Mouse (Mus musculus): ENCODE data around the gene 1810013L24Rik. TPM values are rescaled to one million over a fixed set of nuclear protein-coding genes. Genes with fewer than 3 reads are reported as not detected.
"Not testable (repeated sequence)": the region's sequence is repeated elsewhere in the genome, so short reads cannot be mapped to it uniquely, and the experiment has no call there.

The 1810013L24Rik gene
- polyA plus RNA-seq, 1 experiment from 2014 or later: 13.7 TPM

DNA sequence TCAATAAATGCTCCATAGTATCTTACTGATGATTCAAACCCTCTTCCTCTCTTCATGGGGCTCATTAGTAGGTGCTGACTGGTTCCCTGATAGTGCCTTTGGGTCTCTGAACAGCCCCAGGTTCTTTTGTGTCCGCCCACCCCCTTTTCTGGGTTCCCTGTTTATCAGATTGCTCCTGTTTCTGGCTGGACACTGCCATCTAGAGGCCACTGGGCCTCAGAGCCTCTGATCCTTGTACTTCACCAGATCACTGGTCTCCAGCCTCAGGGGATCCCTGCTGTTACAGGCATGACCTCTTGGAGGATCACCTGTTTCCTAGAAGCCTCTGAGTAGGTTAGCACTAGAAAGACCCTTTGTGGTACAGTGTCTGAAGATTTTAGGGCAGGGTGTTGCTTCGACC, 39.8 kb downstream of the 1810013L24Rik start:
- Histone ChIP-seq H3K4me1 (ENCODE audit: control insufficient read depth in 2 of 2, insufficient read depth in 2 of 2, low read length in 2 of 2) (peaks cover 0 to 2% of the 10 kb centered on the region in 2 experiments; a peak in 1 of 4 replicates), H3K36me3 (ENCODE audit: control insufficient read depth, insufficient read depth, low read length) (no peaks in the 10 kb centered on the region), H3K9me3 (ENCODE audit: control insufficient read depth, low read length) (no peaks in the 10 kb centered on the region), H3K27me3 (ENCODE audit: control insufficient read depth, insufficient read depth, low read length) (no peaks in the 10 kb centered on the region), H3K4me3 (ENCODE audit: control insufficient read depth in 1 of 2, insufficient read depth in 1 of 2, low read depth in 1 of 2, low read length in 2 of 2) (no peak overlapping the region), H3K4me2 (ENCODE audit: low read length) (no peak overlapping the region), H3K9ac (ENCODE audit: low read length) (no peak overlapping the region), H3K27ac (replicated peaks in 1 of 2; ENCODE audit: control insufficient read depth in 1 of 2, insufficient read depth in 1 of 2, low read depth in 2 of 2, low read length in 2 of 2) (no peak overlapping the region)
- 31% methylated on average over 2 of the region's 2 CpGs for WGBS
- 0 out of 2 replicates have a peak, but pooled peaks have one; percentile 6 for ATAC-seq (ENCODE audit: insufficient number of reproducible peaks, insufficient read depth, low FRiP score, low read depth)

DNA sequence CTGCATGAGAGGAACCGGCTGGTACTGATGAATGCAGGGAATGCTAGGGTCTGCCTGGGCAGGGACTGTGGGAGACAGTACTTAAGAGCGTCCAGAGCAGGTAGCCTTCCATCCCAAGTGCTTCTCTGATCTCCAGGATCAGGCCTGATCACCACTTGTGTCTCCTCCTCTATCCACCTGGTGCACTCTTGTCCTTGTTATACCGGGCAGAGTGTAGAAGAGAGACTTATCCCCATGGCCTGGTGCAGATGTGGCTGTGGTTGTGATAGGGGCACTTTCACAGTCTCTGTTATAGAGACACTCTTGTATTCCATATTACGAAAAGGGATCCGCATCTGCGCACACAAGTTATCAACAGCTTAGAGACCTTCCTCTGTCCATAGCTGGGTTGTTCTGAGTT, 41.5 kb downstream of the 1810013L24Rik start:
- Histone ChIP-seq H3K9me3 (ENCODE audit: control insufficient read depth, low read length) (no peaks in the 10 kb centered on the region), H3K4me3 (ENCODE audit: control insufficient read depth in 1 of 2, insufficient read depth in 1 of 2, low read depth in 1 of 2, low read length in 2 of 2) (no peak overlapping the region), H3K4me2 (ENCODE audit: low read length) (no peak overlapping the region), H3K4me1 (ENCODE audit: control insufficient read depth in 2 of 2, insufficient read depth in 2 of 2, low read length in 2 of 2) (no peaks in the 10 kb centered on the region), H3K36me3 (ENCODE audit: control insufficient read depth, insufficient read depth, low read length) (no peaks in the 10 kb centered on the region), H3K27ac (replicated peaks in 1 of 2; ENCODE audit: control insufficient read depth in 1 of 2, insufficient read depth in 1 of 2, low read depth in 2 of 2, low read length in 2 of 2) (no peak overlapping the region), H3K9ac (ENCODE audit: low read length) (no peak overlapping the region), H3K27me3 (ENCODE audit: control insufficient read depth, insufficient read depth, low read length) (no peaks in the 10 kb centered on the region)
- ATAC-seq (ENCODE audit: insufficient number of reproducible peaks, insufficient read depth, low FRiP score, low read depth): no peak
- WGBS: 80% methylated on average over 6 of the region's 6 CpGs

DNA sequence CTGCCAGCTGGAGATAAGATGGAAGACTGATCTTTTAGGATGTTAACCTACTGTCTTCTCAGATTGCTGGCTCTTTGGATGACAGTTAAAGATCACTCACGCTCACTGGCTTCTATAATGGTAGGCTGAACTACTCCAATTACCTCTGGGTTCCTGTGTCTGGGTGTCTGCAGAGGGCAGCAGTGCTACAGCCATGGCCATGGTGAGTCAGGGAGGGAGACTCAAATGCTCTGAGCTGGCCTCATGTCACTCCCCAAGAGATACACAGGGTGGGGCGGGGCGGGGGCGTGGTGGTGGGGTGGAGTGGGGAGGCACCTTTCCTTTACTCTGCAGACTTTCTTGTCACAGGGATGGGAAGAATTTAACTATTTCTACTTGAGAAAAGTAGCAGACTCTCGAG, 42.1 kb downstream of the 1810013L24Rik start:
- H3K9me3 ChIP-seq (ENCODE audit: control insufficient read depth, low read length): no peaks in the 10 kb centered on the region
- no peak overlapping the region for H3K27ac ChIP-seq (replicated peaks in 1 of 2; ENCODE audit: control insufficient read depth in 1 of 2, insufficient read depth in 1 of 2, low read depth in 2 of 2, low read length in 2 of 2)
- H3K36me3 ChIP-seq (ENCODE audit: control insufficient read depth, insufficient read depth, low read length): no peaks in the 10 kb centered on the region
- H3K27me3 ChIP-seq (ENCODE audit: control insufficient read depth, insufficient read depth, low read length): no peaks in the 10 kb centered on the region
- H3K4me2 ChIP-seq (ENCODE audit: low read length): no peak overlapping the region
- H3K4me3 ChIP-seq (ENCODE audit: control insufficient read depth in 1 of 2, insufficient read depth in 1 of 2, low read depth in 1 of 2, low read length in 2 of 2): no peak overlapping the region
- H3K4me1 ChIP-seq (ENCODE audit: control insufficient read depth in 2 of 2, insufficient read depth in 2 of 2, low read length in 2 of 2): no peaks in the 10 kb centered on the region
- ATAC-seq (ENCODE audit: insufficient number of reproducible peaks, insufficient read depth, low FRiP score, low read depth): no peak
- H3K9ac ChIP-seq (ENCODE audit: low read length): no peak overlapping the region
- WGBS: 41% methylated on average over 5 of the region's 5 CpGs

DNA sequence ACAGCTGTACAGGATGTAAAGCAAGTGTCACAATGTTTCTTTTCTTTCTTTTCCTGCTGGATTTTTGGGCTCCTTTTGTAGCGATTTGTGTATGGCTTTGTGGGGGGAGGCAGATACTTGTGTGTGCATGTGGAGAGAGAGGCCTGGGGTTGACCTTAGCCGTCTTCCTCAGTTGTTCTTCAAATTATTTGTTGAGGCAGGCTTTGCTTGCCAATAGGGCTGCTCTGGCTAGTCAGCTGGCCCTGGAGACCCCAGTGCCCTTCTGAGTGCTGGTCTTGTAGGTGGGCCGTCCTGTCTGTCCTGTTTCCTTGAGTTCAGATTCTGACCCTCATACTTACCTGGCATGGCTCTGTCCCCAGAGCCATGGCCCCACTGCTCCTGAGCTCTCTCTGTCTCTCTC, 42.6 kb downstream of the 1810013L24Rik start:
- Histone ChIP-seq H3K4me1 (ENCODE audit: control insufficient read depth in 2 of 2, insufficient read depth in 2 of 2, low read length in 2 of 2) (no peaks in the 10 kb centered on the region), H3K9ac (ENCODE audit: low read length) (no peak overlapping the region), H3K27ac (replicated peaks in 1 of 2; ENCODE audit: control insufficient read depth in 1 of 2, insufficient read depth in 1 of 2, low read depth in 2 of 2, low read length in 2 of 2) (no peak overlapping the region), H3K9me3 (ENCODE audit: control insufficient read depth, low read length) (no peaks in the 10 kb centered on the region), H3K4me3 (ENCODE audit: control insufficient read depth in 1 of 2, insufficient read depth in 1 of 2, low read depth in 1 of 2, low read length in 2 of 2) (no peak overlapping the region), H3K27me3 (ENCODE audit: control insufficient read depth, insufficient read depth, low read length) (no peaks in the 10 kb centered on the region), H3K4me2 (ENCODE audit: low read length) (no peak overlapping the region), H3K36me3 (ENCODE audit: control insufficient read depth, insufficient read depth, low read length) (no peaks in the 10 kb centered on the region)
- ATAC-seq (ENCODE audit: insufficient number of reproducible peaks, insufficient read depth, low FRiP score, low read depth): no peak
- WGBS: 76% methylated on average over 3 of the region's 3 CpGs

DNA sequence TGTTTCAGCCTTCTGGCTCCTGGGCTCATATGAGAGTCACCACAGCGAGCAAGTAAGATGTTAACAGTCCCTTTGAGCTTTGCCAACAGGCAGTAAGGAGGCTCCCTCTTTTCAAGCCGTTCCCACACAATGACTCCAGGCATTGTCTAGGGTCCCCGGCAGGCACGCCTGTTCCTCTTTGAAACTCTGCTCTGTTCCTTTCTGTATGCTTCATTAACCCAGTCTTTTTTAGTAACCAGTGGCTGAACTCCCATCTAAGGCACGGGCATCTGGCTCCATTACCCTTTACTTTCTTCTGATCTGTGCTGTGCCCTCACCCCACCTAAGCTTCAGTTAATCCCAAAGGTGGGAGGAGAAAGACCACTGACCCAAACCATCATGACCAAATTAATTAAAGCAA, 50.2 kb downstream of the 1810013L24Rik start:
- Histone ChIP-seq H3K9ac (ENCODE audit: low read length) (no peak overlapping the region), H3K27me3 (ENCODE audit: control insufficient read depth, insufficient read depth, low read length) (no peaks in the 10 kb centered on the region)

DNA sequence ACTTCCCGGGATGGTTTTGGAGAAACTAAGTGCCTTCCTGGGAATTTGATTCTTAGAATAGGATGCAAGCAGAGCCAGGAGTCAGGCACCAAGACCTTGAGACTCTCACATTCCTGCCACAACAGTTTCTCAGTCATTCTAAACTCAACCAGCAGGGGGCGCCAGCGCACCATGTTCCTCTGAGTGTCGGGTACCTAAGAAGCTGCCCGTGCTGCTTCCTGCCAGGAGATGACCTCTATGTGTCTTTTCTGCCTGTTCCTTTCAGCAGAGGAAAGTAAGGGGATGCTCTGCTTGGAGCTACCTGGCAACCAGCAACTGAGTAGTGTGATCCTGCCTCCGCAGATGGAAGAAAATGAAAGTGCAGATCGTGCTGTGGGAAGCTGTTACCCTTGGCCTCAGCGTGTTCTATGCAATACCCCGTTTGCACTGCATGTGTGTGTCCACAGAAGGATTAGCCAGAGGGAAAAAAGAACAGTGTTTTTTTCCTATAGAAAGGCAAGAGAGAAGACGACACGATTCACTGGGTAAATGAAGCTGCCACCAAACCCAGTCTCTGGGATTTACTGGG, 53.9 kb downstream of the 1810013L24Rik start:
- Histone ChIP-seq H3K4me2 (ENCODE audit: low read length) (peak overlapping the region; percentile 28; the same call in 1 of the 2 replicates), H3K9ac (ENCODE audit: low read length) (no peak overlapping the region), H3K4me1 (ENCODE audit: control insufficient read depth in 2 of 2, insufficient read depth in 2 of 2, low read length in 2 of 2) (no peaks in the 10 kb centered on the region; a peak in 1 of 4 replicates), H3K4me3 (ENCODE audit: control insufficient read depth in 1 of 2, insufficient read depth in 1 of 2, low read depth in 1 of 2, low read length in 2 of 2) (no peak overlapping the region), H3K36me3 (ENCODE audit: control insufficient read depth, insufficient read depth, low read length) (no peaks in the 10 kb centered on the region), H3K27ac (replicated peaks in 1 of 2; ENCODE audit: control insufficient read depth in 1 of 2, insufficient read depth in 1 of 2, low read depth in 2 of 2, low read length in 2 of 2) (no peak overlapping the region), H3K27me3 (ENCODE audit: control insufficient read depth, insufficient read depth, low read length) (no peaks in the 10 kb centered on the region), H3K9me3 (ENCODE audit: control insufficient read depth, low read length) (no peaks in the 10 kb centered on the region)
- ATAC-seq (ENCODE audit: insufficient number of reproducible peaks, insufficient read depth, low FRiP score, low read depth): peak; percentile 13; the same call in 1 of the 2 replicates
- WGBS: 43% methylated on average over 11 of the region's 11 CpGs

More for the DNA sequence above, 50.2 kb downstream of the 1810013L24Rik start:
- Histone ChIP-seq H3K27ac (replicated peaks in 1 of 2; ENCODE audit: control insufficient read depth in 1 of 2, insufficient read depth in 1 of 2, low read depth in 2 of 2, low read length in 2 of 2) (no peak overlapping the region), H3K4me2 (ENCODE audit: low read length) (no peak overlapping the region), H3K36me3 (ENCODE audit: control insufficient read depth, insufficient read depth, low read length) (no peaks in the 10 kb centered on the region), H3K4me3 (ENCODE audit: control insufficient read depth in 1 of 2, insufficient read depth in 1 of 2, low read depth in 1 of 2, low read length in 2 of 2) (no peak overlapping the region), H3K9me3 (ENCODE audit: control insufficient read depth, low read length) (no peaks in the 10 kb centered on the region), H3K4me1 (ENCODE audit: control insufficient read depth in 2 of 2, insufficient read depth in 2 of 2, low read length in 2 of 2) (no peaks in the 10 kb centered on the region)
- ATAC-seq (ENCODE audit: insufficient number of reproducible peaks, insufficient read depth, low FRiP score, low read depth): no peak
- WGBS: 78% methylated on average over 5 of the region's 5 CpGs

DNA sequence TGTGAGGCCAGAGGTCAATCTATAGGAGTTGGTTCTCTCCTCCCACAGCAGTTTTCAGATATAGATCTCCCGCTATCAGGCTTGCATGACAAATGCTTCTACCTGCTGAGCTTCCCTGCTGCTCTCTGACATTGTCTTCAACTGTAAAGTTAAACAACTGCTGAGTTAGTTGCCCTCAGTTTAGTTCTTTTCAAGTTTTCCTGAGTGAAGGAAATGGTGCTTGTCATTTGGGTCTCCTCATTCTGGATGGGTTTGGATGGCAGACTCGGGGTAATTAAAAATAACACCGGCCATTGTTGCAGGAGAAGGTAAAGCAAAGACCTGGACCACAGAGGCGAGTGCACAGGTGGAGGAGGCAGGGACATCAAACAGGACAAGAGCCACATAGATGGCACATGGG, 64.3 kb downstream of the 1810013L24Rik start:
- not testable (repeated sequence) for H3K9ac ChIP-seq (ENCODE audit: low read length); ATAC-seq (ENCODE audit: insufficient number of reproducible peaks, insufficient read depth, low FRiP score, low read depth); H3K9me3 ChIP-seq (ENCODE audit: control insufficient read depth, low read length); H3K36me3 ChIP-seq (ENCODE audit: control insufficient read depth, insufficient read depth, low read length); H3K4me3 ChIP-seq (ENCODE audit: control insufficient read depth in 1 of 2, insufficient read depth in 1 of 2, low read depth in 1 of 2, low read length in 2 of 2); H3K27me3 ChIP-seq (ENCODE audit: control insufficient read depth, insufficient read depth, low read length); H3K4me2 ChIP-seq (ENCODE audit: low read length); H3K27ac ChIP-seq (replicated peaks in 1 of 2; ENCODE audit: control insufficient read depth in 1 of 2, insufficient read depth in 1 of 2, low read depth in 2 of 2, low read length in 2 of 2); H3K4me1 ChIP-seq (ENCODE audit: control insufficient read depth in 2 of 2, insufficient read depth in 2 of 2, low read length in 2 of 2)
- 52% methylated on average over 4 of the region's 4 CpGs for WGBS

DNA sequence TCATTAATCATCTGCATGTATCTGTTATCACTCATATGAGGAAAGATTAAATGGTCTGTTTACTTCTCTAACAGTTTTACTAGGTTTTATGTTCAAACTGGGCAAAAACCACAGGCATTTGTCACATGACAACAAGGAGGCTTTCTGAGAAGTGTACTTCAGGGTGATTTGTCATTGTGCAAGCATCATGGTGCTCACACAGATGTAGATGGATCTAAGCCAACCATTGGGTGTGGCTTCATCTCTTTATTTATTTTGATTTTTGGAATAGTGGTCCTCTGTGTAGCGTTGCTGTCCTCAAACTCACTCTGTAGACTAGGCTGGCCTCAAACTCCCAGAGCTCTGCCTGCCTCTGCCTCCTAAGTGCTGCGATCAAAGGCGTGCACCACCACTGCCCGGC, 65.4 kb downstream of the 1810013L24Rik start:
- 89% methylated on average over 4 of the region's 4 CpGs for WGBS
- Histone ChIP-seq H3K9ac (ENCODE audit: low read length) (no peak overlapping the region), H3K36me3 (ENCODE audit: control insufficient read depth, insufficient read depth, low read length) (no peaks in the 10 kb centered on the region), H3K9me3 (ENCODE audit: control insufficient read depth, low read length) (no peaks in the 10 kb centered on the region), H3K27ac (replicated peaks in 1 of 2; ENCODE audit: control insufficient read depth in 1 of 2, insufficient read depth in 1 of 2, low read depth in 2 of 2, low read length in 2 of 2) (no peak overlapping the region), H3K4me1 (ENCODE audit: control insufficient read depth in 2 of 2, insufficient read depth in 2 of 2, low read length in 2 of 2) (no peaks in the 10 kb centered on the region; a peak in 1 of 4 replicates), H3K4me2 (ENCODE audit: low read length) (no peak overlapping the region), H3K4me3 (ENCODE audit: control insufficient read depth in 1 of 2, insufficient read depth in 1 of 2, low read depth in 1 of 2, low read length in 2 of 2) (no peak overlapping the region), H3K27me3 (ENCODE audit: control insufficient read depth, insufficient read depth, low read length) (no peaks in the 10 kb centered on the region)
- no peak for ATAC-seq (ENCODE audit: insufficient number of reproducible peaks, insufficient read depth, low FRiP score, low read depth)

Data from heart, embryonic 14.5 days (tissue).